Mouse (Mus musculus): ENCODE data around the gene Polr2a.

DNA sequence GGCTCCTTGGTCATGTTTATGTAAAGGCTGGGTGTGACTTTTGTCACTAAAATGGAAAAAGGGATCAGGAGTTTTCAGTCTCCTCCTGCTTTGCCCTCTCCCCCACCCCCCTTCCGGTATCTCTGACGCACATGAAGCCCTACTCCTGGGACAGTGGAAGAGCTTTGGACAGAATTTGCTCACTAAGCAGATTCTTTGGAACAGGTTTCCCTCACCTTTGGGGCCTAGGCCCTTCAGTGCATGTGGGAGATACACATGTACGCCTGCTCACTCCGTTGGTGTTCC is 9.1 kb upstream of the Polr2a start:
- TF ChIP-seq POLR2A (IDR thresholded peaks at IDR 0.05; ENCODE audit: borderline replicate concordance, insufficient read depth, low read length) (no peak), CTCF (IDR thresholded peaks at IDR 0.05; ENCODE audit: borderline replicate concordance, insufficient read depth, low read depth, low read length) (no peak)

All from cerebellum, adult 2 months (tissue).